Mouse (Mus musculus) E14TG2a.4 (cell line): ENCODE measurements around the gene Ano6.

Experiments
- CTCF ChIP-seq: conservative IDR thresholded peaks from 2 replicates; pipeline ENCODE4 v1.5.1; 2014; ENCODE audit warnings: low read length
- NANOG ChIP-seq: IDR thresholded peaks from 2 replicates; pipeline ENCODE4 v1.6.1; 2014; ENCODE audit warnings: borderline replicate concordance, low read length, mixed read lengths

DNA sequence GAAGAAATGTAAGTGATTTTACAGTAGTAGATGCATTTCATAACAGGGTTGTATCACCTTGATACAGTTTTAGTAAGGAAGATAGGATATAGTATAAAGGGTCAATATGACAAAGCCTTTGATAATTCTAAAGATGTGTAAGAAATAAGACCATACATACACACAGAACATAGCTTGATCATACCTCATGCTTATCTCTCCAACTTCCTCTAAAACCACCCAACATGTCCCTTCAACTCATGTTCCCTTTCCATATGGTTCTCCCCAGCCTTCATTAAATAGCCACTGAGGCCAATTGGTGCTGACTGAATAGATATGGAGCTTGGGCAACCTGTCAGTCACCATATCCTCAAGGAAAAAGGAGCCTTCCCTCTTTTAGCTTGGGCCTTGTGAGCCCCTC lies 9.4 kb downstream of the Ano6 start:
- TF ChIP-seq CTCF (no peak), NANOG (no peak)
